Mouse (Mus musculus) intestine, postnatal 0 days (tissue): ENCODE results near the gene Huwe1. TPM values are rescaled to one million over a fixed set of nuclear protein-coding genes. Genes with fewer than 3 reads are reported as not detected.

Source experiments
- ATAC-seq: fragments of 200-750 bp; cut with Nextera tagmentation; 2 replicates; pipeline ENCODE4 v1.8.0; 2017; ENCODE audit warnings: mild to moderate bottlenecking, moderate TSS enrichment, moderate library complexity
- H3K27ac ChIP-seq: fragments of 300-500 bp; sonication (generic); 2 replicates; pipeline ENCODE4 v1.5.1; 2014; ENCODE audit warnings: mild to moderate bottlenecking, low read depth, low read length, moderate library complexity
- H3K27me3 ChIP-seq: fragments of 300-500 bp; sonication (generic); replicated peaks from 2 replicates; pipeline ENCODE4 v1.6.1; 2014; ENCODE audit warnings: low read length, mixed read lengths; ENCODE audit not compliant: control insufficient read depth, insufficient read depth
- H3K36me3 ChIP-seq: fragments of 300-500 bp; sonication (generic); 2 replicates; pipeline ENCODE4 v1.6.1; 2014; ENCODE audit warnings: mild to moderate bottlenecking, moderate library complexity; ENCODE audit not compliant: control insufficient read depth, insufficient read depth
- H3K4me1 ChIP-seq: fragments of 300-500 bp; sonication (generic); replicated peaks from 2 replicates; pipeline ENCODE4 v1.6.1; 2014; ENCODE audit warnings: antibody characterized with exemption, low read length, mixed read lengths; ENCODE audit not compliant: control insufficient read depth, insufficient read depth
- H3K4me2 ChIP-seq: fragments of 300-500 bp; sonication (generic); replicated peaks from 2 replicates; pipeline ENCODE4 v1.6.1; 2014; ENCODE audit warnings: low read depth, mild to moderate bottlenecking, moderate library complexity
- H3K4me3 ChIP-seq: fragments of 300-500 bp; sonication (generic); 2 replicates; pipeline ENCODE4 v1.5.1; 2014; ENCODE audit warnings: low read depth, low read length
- H3K9ac ChIP-seq: fragments of 300-500 bp; sonication (generic); 2 replicates; pipeline ENCODE4 v1.6.1; 2014; ENCODE audit warnings: mild to moderate bottlenecking, low read depth, low read length
- H3K9me3 ChIP-seq: fragments of 300-500 bp; sonication (generic); 2 replicates; pipeline ENCODE4 v1.6.1; 2016; ENCODE audit warnings: mixed run types; ENCODE audit not compliant: control insufficient read depth
- CTCF ChIP-seq: sonication (generic); IDR thresholded peaks from 2 replicates; pipeline ENCODE4 v1.5.1; 2016; ENCODE audit warnings: low read depth, mild to moderate bottlenecking, control low read depth, antibody characterized with exemption, moderate library complexity
- WGBS: fragments of 180-500 bp; shearing (Covaris S2); extraction: QIAGEN DNeasy Blood & Tissue Kit; methylation state at CpG from one replicate; pipeline ENCODE4 v1.1.7; 2014; 5-methylcytosine and 5-hydroxymethylcytosine counted together
- polyA plus RNA-seq: library from polyadenylated mRNA; unstranded; fragments of >200 nt; fragmentation: Nextera tagmentation; extraction: Ambion mirVana; gene quantifications from 2 replicates; pipeline ENCODE4 v1.2.1, GENCODE M21; 2015

The Huwe1 gene
- polyA plus RNA-seq, 1 experiment from 2014 or later: 11.6 TPM

- no peaks in the 10 kb centered on the region for H3K36me3 ChIP-seq
- peak overlapping the region; percentile 92 for H3K27ac ChIP-seq
- H3K9ac ChIP-seq: peak overlapping the region; percentile 71
- H3K4me2 ChIP-seq: peak overlapping the region; percentile 65
- peak overlapping the region; percentile 59 for H3K4me3 ChIP-seq
- H3K27me3 ChIP-seq: no peaks in the 10 kb centered on the region
- WGBS: 23% methylated on average over 75 of the region's 77 CpGs
- H3K9me3 ChIP-seq: no peaks in the 10 kb centered on the region
- no peaks in the 10 kb centered on the region for H3K4me1 ChIP-seq
- ATAC-seq: peak; percentile 93
- no peak for TF ChIP-seq CTCF
Observed at GRCm38 (mm10) chrX:151802956-151803776, 2.6 kb downstream of the Huwe1 start.

- Histone ChIP-seq H3K9ac (peak overlapping the region; percentile 71), H3K4me1 (no peaks in the 10 kb centered on the region), H3K27ac (peak overlapping the region; percentile 92), H3K4me3 (peak overlapping the region; percentile 59), H3K36me3 (no peaks in the 10 kb centered on the region), H3K27me3 (no peaks in the 10 kb centered on the region), H3K4me2 (peak overlapping the region; percentile 64), H3K9me3 (no peaks in the 10 kb centered on the region)
- 18% methylated on average over 20 of the region's 20 CpGs for WGBS
- peak; percentile 37 for ATAC-seq
- no peak for TF ChIP-seq CTCF
Observed at GRCm38 (mm10) chrX:151803777-151804101, 3.1 kb downstream of the Huwe1 start.

GRCm38 (mm10) chrX:151804388-151804787 is 3.8 kb downstream of the Huwe1 start:
- H3K27me3 ChIP-seq: no peaks in the 10 kb centered on the region
- H3K36me3 ChIP-seq: no peaks in the 10 kb centered on the region
- ATAC-seq: no peak
- H3K4me3 ChIP-seq: peak overlapping the region; percentile 59
- H3K27ac ChIP-seq: no peak overlapping the region
- H3K4me1 ChIP-seq: no peaks in the 10 kb centered on the region
- WGBS: 17% methylated on average over 9 of the region's 9 CpGs
- H3K4me2 ChIP-seq: peak overlapping the region; percentile 64
- H3K9ac ChIP-seq: peak overlapping the region; percentile 71
- H3K9me3 ChIP-seq: no peaks in the 10 kb centered on the region
- TF ChIP-seq CTCF: no peak

- H3K4me3 ChIP-seq: no peak overlapping the region
- no peak for ATAC-seq
- WGBS: 66% methylated on average over 6 of the region's 6 CpGs
- no peak overlapping the region for H3K4me2 ChIP-seq
- TF ChIP-seq CTCF: no peak
- no peaks in the 10 kb centered on the region for H3K9me3 ChIP-seq
- no peaks in the 10 kb centered on the region for H3K27me3 ChIP-seq
- H3K4me1 ChIP-seq: no peaks in the 10 kb centered on the region
- H3K36me3 ChIP-seq: peaks cover 3% of the 10 kb centered on the region; the same call in 1 of the 2 replicates
- no peak overlapping the region for H3K9ac ChIP-seq
- no peak overlapping the region for H3K27ac ChIP-seq
Observed at GRCm38 (mm10) chrX:151811481-151811880, 10.9 kb downstream of the Huwe1 start.

GRCm38 (mm10) chrX:151813656-151814055 is 13.0 kb downstream of the Huwe1 start:
- Histone ChIP-seq H3K4me1 (no peaks in the 10 kb centered on the region), H3K9ac (no peak overlapping the region), H3K4me3 (no peak overlapping the region), H3K4me2 (no peak overlapping the region), H3K27ac (no peak overlapping the region), H3K27me3 (no peaks in the 10 kb centered on the region), H3K9me3 (no peaks in the 10 kb centered on the region), H3K36me3 (peaks cover 3% of the 10 kb centered on the region; the same call in 1 of the 2 replicates)
- ATAC-seq: no peak
- 89% methylated on average over 1 of the region's 1 CpGs for WGBS
- no peak for TF ChIP-seq CTCF

- TF ChIP-seq CTCF: no peak
- H3K9ac ChIP-seq: no peak overlapping the region
- H3K4me3 ChIP-seq: no peak overlapping the region
- no peaks in the 10 kb centered on the region for H3K9me3 ChIP-seq
- no peak overlapping the region for H3K4me2 ChIP-seq
- no peaks in the 10 kb centered on the region for H3K36me3 ChIP-seq
- ATAC-seq: no peak
- H3K27ac ChIP-seq: no peak overlapping the region
- WGBS: 70% methylated on average over 3 of the region's 3 CpGs
- no peaks in the 10 kb centered on the region for H3K27me3 ChIP-seq
- no peaks in the 10 kb centered on the region for H3K4me1 ChIP-seq
Observed at GRCm38 (mm10) chrX:151817712-151818111, 17.1 kb downstream of the Huwe1 start.
